Comparison of ENCODE assay signal across 16 mouse cellular contexts in genomic region chr9:27180492-27180891, GRCm38 (mm10). TPM values are rescaled to one million over a fixed set of nuclear protein-coding genes. Genes with fewer than 3 reads are reported as not detected.
A peak's percentile ranks its signal among the peaks of the same experiment; 100 is the strongest.
DNase-seq lines count a peak whose midpoint lies in the region; ATAC-seq and TF ChIP-seq lines count a peak whose summit lies in the region.
"Had no signal": no experiment of that assay in that cellular context is flagged by ENCODE, and none has a peak within 500 bp of the region (broad histone marks: within the 10 kb centered on the region; RNA-seq: fewer than 3 reads in every experiment).

No protein-coding gene starts in this region.

- peak; percentile 30; the same call in 1 of the 2 replicates for TF ChIP-seq CTCF in intestine, postnatal 0 days (IDR thresholded peaks at IDR 0.05; ENCODE audit: low read depth)
- peak; percentile 47 for TF ChIP-seq CTCF in midbrain, postnatal 0 days (IDR thresholded peaks at IDR 0.05)
- peak; percentile 46 for TF ChIP-seq CTCF in stomach, postnatal 0 days (IDR thresholded peaks at IDR 0.05; ENCODE audit: low read depth)

- no peaks in the 10 kb centered on the region for H3K4me1 ChIP-seq in intestine, postnatal 0 days (replicated peaks; ENCODE audit: control insufficient read depth, insufficient read depth, low read length)
- no peaks in the 10 kb centered on the region for H3K4me1 ChIP-seq in intestine, embryonic 16.5 days (ENCODE audit: control insufficient read depth, insufficient read depth, low read length)
- no peaks in the 10 kb centered on the region for H3K4me1 ChIP-seq in midbrain, postnatal 0 days (ENCODE audit: insufficient read depth, low read length)
- H3K4me1 ChIP-seq in midbrain, embryonic 13.5 days (replicated peaks) = 0 out of 2 replicates have a peak, but pooled peaks cover 3% of the 10 kb centered on the region
- H3K4me1 ChIP-seq in stomach, postnatal 0 days (replicated peaks; ENCODE audit: control insufficient read depth, insufficient read depth) = no peaks in the 10 kb centered on the region
- H3K4me1 ChIP-seq: intestine, embryonic 15.5 days; stomach, embryonic 15.5 days had no signal

- no peak overlapping the region for H3K4me3 ChIP-seq in intestine, postnatal 0 days (ENCODE audit: low read depth, low read length)
- H3K4me3 ChIP-seq in intestine, embryonic 16.5 days (ENCODE audit: low read length) = no peak overlapping the region
- no peak overlapping the region for H3K4me3 ChIP-seq in midbrain, postnatal 0 days (ENCODE audit: low read depth, low read length)
- no peak overlapping the region for H3K4me3 ChIP-seq in midbrain, embryonic 13.5 days (replicated peaks)
- H3K4me3 ChIP-seq in stomach, postnatal 0 days (ENCODE audit: low read depth, low read length) = no peak overlapping the region
- H3K4me3 ChIP-seq: intestine, embryonic 15.5 days; limb, embryonic 13.5 days; stomach, embryonic 15.5 days had no signal

- peak; percentile 55 for DNase-seq in cerebellum, adult 11-12 months
- DNase-seq in cerebellum, postnatal 4 days (ENCODE audit: low spot score in 2 of 2) = no peak
- no peak for DNase-seq in midbrain, postnatal 0 days (ENCODE audit: low spot score)
- no peak for DNase-seq in stomach, postnatal 0 days (ENCODE audit: low spot score)
- DNase-seq in embryo, embryonic 9.5 days (ENCODE audit: extremely low spot score) = no peak
- DNase-seq: adrenal gland, adult 2 months; heart, postnatal 36 days; kidney, postnatal 4 days; lung, adult 18-20 months; thymus, postnatal 36 days had no signal

- no peak overlapping the region for H3K27ac ChIP-seq in intestine, postnatal 0 days (ENCODE audit: low read depth, low read length)
- H3K27ac ChIP-seq in intestine, embryonic 16.5 days (ENCODE audit: low read length) = no peak overlapping the region
- no peak overlapping the region for H3K27ac ChIP-seq in midbrain, postnatal 0 days (ENCODE audit: low read depth, low read length)
- H3K27ac ChIP-seq in midbrain, embryonic 13.5 days = no peak overlapping the region
- no peak overlapping the region for H3K27ac ChIP-seq in stomach, postnatal 0 days (replicated peaks)
- H3K27ac ChIP-seq: intestine, embryonic 15.5 days; limb, embryonic 13.5 days; stomach, embryonic 15.5 days had no signal

- ATAC-seq in intestine, postnatal 0 days = no peak
- no peak for ATAC-seq in intestine, embryonic 16.5 days
- 0 out of 2 replicates have a peak, but pooled peaks have one; percentile 47 for ATAC-seq in midbrain, postnatal 0 days (ENCODE audit: low FRiP score)
- ATAC-seq in midbrain, embryonic 13.5 days = no peak
- no peak for ATAC-seq in stomach, postnatal 0 days (ENCODE audit: low FRiP score, low TSS enrichment)
- ATAC-seq: intestine, embryonic 15.5 days had no signal

- 52% methylated on average over 3 of the region's 3 CpGs for WGBS in intestine, postnatal 0 days
- WGBS in intestine, embryonic 16.5 days = 56% methylated on average over 3 of the region's 3 CpGs
- WGBS in midbrain, postnatal 0 days = 67% methylated on average over 3 of the region's 3 CpGs
- WGBS in midbrain, embryonic 13.5 days = 63% methylated on average over 3 of the region's 3 CpGs
- WGBS in stomach, postnatal 0 days = 51% methylated on average over 3 of the region's 3 CpGs

- H3K4me2 ChIP-seq in intestine, postnatal 0 days (replicated peaks; ENCODE audit: low read depth) = no peak overlapping the region
- H3K4me2 ChIP-seq in intestine, embryonic 16.5 days (ENCODE audit: low read depth, low read length) = no peak overlapping the region
- H3K4me2 ChIP-seq in midbrain, postnatal 0 days (ENCODE audit: low read depth, low read length, poor library complexity, severe bottlenecking) = no peak overlapping the region
- H3K4me2 ChIP-seq in midbrain, embryonic 13.5 days (replicated peaks) = no peak overlapping the region
- H3K4me2 ChIP-seq in stomach, postnatal 0 days (replicated peaks; ENCODE audit: low read depth) = no peak overlapping the region
- H3K4me2 ChIP-seq: intestine, embryonic 15.5 days; limb, embryonic 13.5 days; stomach, embryonic 15.5 days had no signal

- H3K9ac ChIP-seq in intestine, postnatal 0 days (ENCODE audit: low read depth, low read length) = no peak overlapping the region
- H3K9ac ChIP-seq in intestine, embryonic 16.5 days (ENCODE audit: low read depth, low read length) = no peak overlapping the region
- H3K9ac ChIP-seq in midbrain, postnatal 0 days (replicated peaks; ENCODE audit: low read length, poor library complexity, severe bottlenecking) = no peak overlapping the region
- H3K9ac ChIP-seq in midbrain, embryonic 13.5 days (replicated peaks) = no peak overlapping the region
- no peak overlapping the region for H3K9ac ChIP-seq in stomach, postnatal 0 days (ENCODE audit: low read length)
- H3K9ac ChIP-seq: intestine, embryonic 15.5 days; limb, embryonic 13.5 days; stomach, embryonic 15.5 days had no signal

- H3K9me3 ChIP-seq in intestine, postnatal 0 days (ENCODE audit: control insufficient read depth) = no peaks in the 10 kb centered on the region
- H3K9me3 ChIP-seq in intestine, embryonic 16.5 days (ENCODE audit: control insufficient read depth, low read length) = no peaks in the 10 kb centered on the region
- H3K9me3 ChIP-seq in midbrain, postnatal 0 days (ENCODE audit: low read length) = no peaks in the 10 kb centered on the region
- H3K9me3 ChIP-seq in midbrain, embryonic 13.5 days = no peaks in the 10 kb centered on the region
- H3K9me3 ChIP-seq in stomach, postnatal 0 days (ENCODE audit: control insufficient read depth, low read length) = no peaks in the 10 kb centered on the region
- H3K9me3 ChIP-seq: intestine, embryonic 15.5 days; limb, embryonic 13.5 days; stomach, embryonic 15.5 days had no signal

- TF ChIP-seq EP300 in stomach, postnatal 0 days (optimal IDR thresholded peaks at IDR 0.05) = no peak

- H3K36me3 ChIP-seq in intestine, postnatal 0 days (ENCODE audit: control insufficient read depth, insufficient read depth) = no peaks in the 10 kb centered on the region
- no peaks in the 10 kb centered on the region for H3K36me3 ChIP-seq in intestine, embryonic 16.5 days (ENCODE audit: control insufficient read depth, insufficient read depth, low read length)
- H3K36me3 ChIP-seq in midbrain, postnatal 0 days (ENCODE audit: insufficient read depth, low read length) = no peaks in the 10 kb centered on the region
- H3K36me3 ChIP-seq in midbrain, embryonic 13.5 days = no peaks in the 10 kb centered on the region
- no peaks in the 10 kb centered on the region for H3K36me3 ChIP-seq in stomach, postnatal 0 days (ENCODE audit: control insufficient read depth, insufficient read depth, low read length)
- H3K36me3 ChIP-seq: intestine, embryonic 15.5 days; limb, embryonic 13.5 days; stomach, embryonic 15.5 days had no signal

- H3K27me3 ChIP-seq in intestine, postnatal 0 days (replicated peaks; ENCODE audit: control insufficient read depth, insufficient read depth, low read length) = no peaks in the 10 kb centered on the region
- H3K27me3 ChIP-seq in intestine, embryonic 16.5 days (replicated peaks; ENCODE audit: control insufficient read depth, insufficient read depth, low read length) = no peaks in the 10 kb centered on the region
- H3K27me3 ChIP-seq in midbrain, postnatal 0 days (ENCODE audit: insufficient read depth, low read length) = no peaks in the 10 kb centered on the region
- H3K27me3 ChIP-seq in midbrain, embryonic 13.5 days = peaks cover 13% of the 10 kb centered on the region; the same call in 1 of the 2 replicates
- no peaks in the 10 kb centered on the region for H3K27me3 ChIP-seq in stomach, postnatal 0 days (ENCODE audit: control insufficient read depth, insufficient read depth, low read length)
- H3K27me3 ChIP-seq: intestine, embryonic 15.5 days; stomach, embryonic 15.5 days had no signal

RNA-seq across cellular contexts. Expression of gene Jam3, which starts 25.3 kb away (rescaled TPM):
- 17.8 and 20.3 TPM in 2 replicates for polyA plus RNA-seq in intestine, postnatal 0 days (2015; fragmentation: Nextera tagmentation; extraction: Ambion mirVana)
- 36.5 and 41.4 TPM in 2 replicates for polyA plus RNA-seq in intestine, embryonic 16.5 days (2015; fragmentation: Nextera tagmentation; extraction: Ambion mirVana)
- 20.6 and 37.3 TPM in 2 replicates for total RNA-seq in midbrain, postnatal 0 days (2014; rRNA removed)
- 28.8 and 29.2 TPM in 2 replicates for polyA plus RNA-seq in midbrain, postnatal 0 days (2015; fragmentation: Nextera tagmentation; extraction: Ambion mirVana)
- polyA plus RNA-seq in midbrain, embryonic 13.5 days (2015; fragmentation: Nextera tagmentation; extraction: Ambion mirVana) = 99.8 and 103 TPM in 2 replicates
- 28.8 and 30.8 TPM in 2 replicates for polyA plus RNA-seq in stomach, postnatal 0 days (2015; fragmentation: Nextera tagmentation; extraction: Ambion mirVana)
